Mouse (Mus musculus) megakaryocyte, embryonic 14.5 days (primary cell): ENCODE measurements around the gene Arhgef19. TPM values are rescaled to one million over a fixed set of nuclear protein-coding genes. Genes with fewer than 3 reads are reported as not detected.
A peak's percentile ranks its signal among the peaks of the same experiment; 100 is the strongest.

Experiments
- H3K27me3 ChIP-seq: replicated peaks from 2 replicates; pipeline ENCODE3; 2012; ENCODE audit warnings: inconsistent platforms
- H3K36me3 ChIP-seq: replicated peaks from 2 replicates; pipeline ENCODE3; 2012; ENCODE audit warnings: low read length, inconsistent platforms, mixed read lengths
- H3K4me1 ChIP-seq: 2 replicates; pipeline ENCODE4 v1.6.1; 2012; ENCODE audit warnings: inconsistent platforms
- H3K4me3 ChIP-seq: replicated peaks from 2 replicates; pipeline ENCODE3; 2012; ENCODE audit warnings: moderate library complexity, mild to moderate bottlenecking, inconsistent platforms
- H3K9me3 ChIP-seq: 2 replicates; pipeline ENCODE4 v1.6.1; 2012; ENCODE audit warnings: inconsistent platforms
- FLI1 ChIP-seq: IDR thresholded peaks from 2 replicates; pipeline ENCODE4 v1.6.1; 2012; ENCODE audit warnings: low read length, inconsistent platforms, mixed read lengths
- GATA1 ChIP-seq: IDR thresholded peaks from 3 replicates; pipeline ENCODE4 v1.6.1; 2012; ENCODE audit warnings: mixed read lengths, low read length, inconsistent platforms, borderline replicate concordance
- polyA plus RNA-seq: library from polyadenylated mRNA; stranded (reverse); fragments of >175 nt; gene quantifications from 2 replicates; pipeline ENCODE4 v1.2.3, GENCODE M21; 2012; ENCODE audit warnings: low replicate concordance; ENCODE audit not compliant: insufficient read depth

The Arhgef19 gene
- polyA plus RNA-seq: 0.64 TPM in 1 of 2 replicates, not detected in the other

DNA sequence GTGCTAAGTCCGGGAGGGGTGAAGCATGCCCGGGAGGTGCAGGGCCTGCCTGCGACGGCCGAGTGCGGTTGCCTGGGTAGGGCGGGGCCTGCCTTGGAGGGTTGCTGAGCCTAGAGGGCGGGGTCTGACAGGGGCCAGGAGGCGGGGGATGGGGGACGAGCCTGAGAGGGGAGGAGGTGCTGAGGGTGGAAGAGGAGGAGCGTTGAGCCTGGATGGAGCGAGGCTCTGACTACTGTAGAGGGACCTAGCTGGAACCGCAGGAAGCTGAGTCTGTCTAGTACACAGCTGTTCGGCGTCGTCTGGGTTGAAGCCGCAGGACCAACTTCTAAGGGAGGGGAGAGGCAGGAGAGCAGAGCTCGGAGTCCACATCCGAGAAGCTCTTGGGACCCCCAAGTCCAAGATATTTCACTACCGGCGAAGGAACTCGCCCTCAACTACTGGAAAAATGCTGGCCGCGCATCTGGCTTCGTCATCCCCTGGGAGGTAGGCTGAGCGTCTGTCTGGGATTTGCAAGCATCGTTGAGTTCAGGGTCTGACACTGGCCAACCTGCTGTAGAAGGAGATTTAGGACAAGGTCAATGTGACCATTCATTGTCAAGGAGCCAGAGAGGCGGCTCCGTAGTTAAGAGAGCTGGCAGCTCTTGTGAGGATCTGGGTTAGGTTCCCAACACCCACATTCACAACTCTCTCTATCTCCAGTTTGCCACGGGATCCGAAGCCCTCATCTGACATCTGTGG, at the start of gene Arhgef19:
TSS of gene Arhgef19 (plus strand) at position 112 of the 738 bp plus-strand sequence.
- Histone ChIP-seq H3K4me3 (peak within 1 kb of the TSS; percentile 90), H3K27me3 (peaks cover 89% of the 10 kb centered on the region), H3K4me1 (peaks cover 23% of the 10 kb centered on the region), H3K9me3 (no peaks in the 10 kb centered on the region), H3K36me3 (no peaks in the 10 kb centered on the region)
- TF ChIP-seq GATA1 (no peak), FLI1 (no peak)

DNA sequence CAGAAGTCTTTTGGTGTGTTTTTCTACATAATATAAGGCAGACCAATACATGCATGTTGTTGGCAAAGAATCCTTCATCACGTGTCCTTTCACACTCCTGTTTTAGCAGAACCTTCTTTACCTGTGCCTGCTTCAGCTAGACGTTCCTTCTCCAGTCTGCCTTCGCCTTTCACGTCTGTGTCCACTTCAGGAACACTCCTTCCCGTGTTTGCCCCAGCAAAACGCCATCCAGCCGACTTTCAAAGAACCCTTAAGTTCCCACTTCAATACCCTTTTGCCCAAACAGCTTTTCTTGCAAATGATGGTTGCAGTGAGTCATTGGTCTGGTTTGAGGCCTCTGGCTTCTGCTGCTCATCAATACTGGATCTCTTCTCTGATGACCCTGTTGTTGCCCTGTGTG, 48.0 kb upstream of the Arhgef19 start:
- no peaks in the 10 kb centered on the region for H3K27me3 ChIP-seq
- H3K36me3 ChIP-seq: peaks cover 84% of the 10 kb centered on the region
- H3K4me1 ChIP-seq: peaks cover 16% of the 10 kb centered on the region
- TF ChIP-seq GATA1: no peak
- TF ChIP-seq FLI1: no peak
- no peak overlapping the region for H3K4me3 ChIP-seq
- no peaks in the 10 kb centered on the region for H3K9me3 ChIP-seq

DNA sequence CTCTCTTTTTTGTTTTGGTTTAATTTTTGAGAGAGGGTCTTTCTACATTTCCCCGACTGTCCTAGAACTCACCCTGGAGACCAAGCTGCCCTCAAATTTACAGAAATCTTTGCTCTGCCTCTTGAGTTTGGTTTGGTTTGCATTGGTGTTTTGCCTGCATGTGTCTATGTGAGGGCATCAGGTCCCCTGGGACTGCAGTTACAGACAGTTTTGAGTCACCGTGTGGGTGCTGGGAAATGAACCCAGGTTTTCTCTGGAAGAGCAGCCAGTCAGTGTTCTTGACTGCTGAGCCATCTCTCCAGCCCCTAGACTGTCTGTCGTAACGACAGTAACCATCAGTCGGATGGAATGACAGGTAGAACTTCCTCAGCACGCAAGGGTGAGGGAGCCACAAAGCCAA, 44.7 kb upstream of the Arhgef19 start:
- H3K4me3 ChIP-seq: no peak overlapping the region
- TF ChIP-seq FLI1: no peak
- TF ChIP-seq GATA1: no peak
- H3K9me3 ChIP-seq: no peaks in the 10 kb centered on the region
- peaks cover 4% of the 10 kb centered on the region for H3K4me1 ChIP-seq
- H3K36me3 ChIP-seq: peaks cover 95% of the 10 kb centered on the region
- no peaks in the 10 kb centered on the region for H3K27me3 ChIP-seq

DNA sequence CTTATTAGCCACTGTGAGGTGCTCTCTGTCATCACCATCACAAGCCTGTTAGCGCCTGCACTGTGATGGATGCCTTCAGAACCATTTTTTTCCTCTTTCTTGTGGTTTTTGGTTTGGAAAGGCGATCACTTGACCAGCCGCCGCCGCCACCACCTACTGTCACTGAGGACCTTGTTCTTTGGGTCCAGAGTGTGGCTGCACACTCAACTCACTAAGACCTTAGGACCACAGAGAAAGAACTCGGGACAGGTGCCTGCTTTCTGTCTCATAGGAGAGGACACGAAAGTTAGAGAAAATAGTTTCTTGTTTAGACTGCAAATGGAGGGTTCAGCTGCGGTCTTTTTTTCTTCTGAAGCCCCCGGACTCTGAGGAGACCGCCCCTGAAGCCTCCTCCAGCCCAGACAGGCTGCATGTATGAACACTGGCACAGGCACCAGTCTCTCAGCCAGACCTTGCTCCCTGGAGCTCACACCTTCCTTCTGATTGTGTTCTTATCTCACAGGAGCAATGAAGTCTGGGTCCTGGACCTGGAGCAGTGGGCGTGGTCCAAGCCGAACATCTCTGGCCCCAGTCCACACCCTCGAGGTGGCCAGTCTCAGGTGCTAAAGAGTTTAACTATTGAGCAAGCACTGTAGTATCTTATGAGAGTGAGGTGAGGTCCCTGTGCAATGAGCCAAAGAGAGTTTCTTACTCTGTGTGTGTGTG, 42.2 kb upstream of the Arhgef19 start:
- H3K4me3 ChIP-seq: no peak overlapping the region
- peaks cover 30% of the 10 kb centered on the region for H3K4me1 ChIP-seq
- H3K27me3 ChIP-seq: no peaks in the 10 kb centered on the region
- no peaks in the 10 kb centered on the region for H3K9me3 ChIP-seq
- TF ChIP-seq GATA1 (no peak), FLI1 (no peak)
- H3K36me3 ChIP-seq: peaks cover 96% of the 10 kb centered on the region

DNA sequence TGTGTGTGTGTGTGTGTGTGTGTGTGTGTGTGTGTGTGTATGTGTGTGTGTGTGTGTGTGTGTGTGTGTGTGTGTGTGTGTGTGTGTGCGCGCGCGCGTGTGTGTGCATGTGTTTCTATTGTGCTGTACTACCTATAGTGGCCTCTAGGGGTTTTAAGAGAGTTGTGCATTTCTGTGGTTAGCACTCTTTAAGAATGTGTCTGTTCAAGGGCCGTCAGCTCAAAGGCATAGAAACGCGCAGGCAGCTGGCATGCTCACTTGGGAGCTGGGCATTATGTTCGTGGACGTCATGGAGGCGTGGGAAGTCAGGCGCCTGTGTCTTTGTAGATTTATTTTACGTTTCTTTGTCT, 41.6 kb upstream of the Arhgef19 start:
- TF ChIP-seq GATA1 (no peak), FLI1 (no peak)
- Histone ChIP-seq H3K4me1 (peaks cover 35% of the 10 kb centered on the region), H3K4me3 (no peak overlapping the region), H3K36me3 (peaks cover 95% of the 10 kb centered on the region), H3K27me3 (no peaks in the 10 kb centered on the region), H3K9me3 (no peaks in the 10 kb centered on the region)

DNA sequence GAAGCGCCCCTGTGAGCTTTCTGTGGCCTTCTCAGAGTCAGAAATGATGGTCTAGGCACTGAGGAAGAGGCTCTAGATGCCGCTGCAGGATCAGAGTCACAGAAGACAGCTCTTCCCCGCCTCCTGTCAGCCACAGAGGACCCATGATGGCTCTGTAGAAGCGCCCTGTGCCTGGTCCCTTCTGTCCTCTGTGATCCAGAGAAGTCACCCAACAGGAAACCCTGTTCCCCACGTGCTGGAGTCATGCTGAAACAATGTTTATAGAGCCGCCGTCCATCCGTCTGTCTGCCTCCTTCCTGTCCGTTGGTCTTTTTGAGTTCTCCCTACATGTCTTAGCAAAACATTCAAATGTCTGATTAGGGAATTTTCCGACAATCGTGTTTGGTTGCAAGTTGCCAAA, 38.4 kb upstream of the Arhgef19 start:
- Histone ChIP-seq H3K4me3 (no peak overlapping the region), H3K9me3 (no peaks in the 10 kb centered on the region), H3K27me3 (no peaks in the 10 kb centered on the region), H3K4me1 (peaks cover 58% of the 10 kb centered on the region), H3K36me3 (peaks cover 84% of the 10 kb centered on the region)
- no peak for TF ChIP-seq GATA1
- no peak for TF ChIP-seq FLI1

DNA sequence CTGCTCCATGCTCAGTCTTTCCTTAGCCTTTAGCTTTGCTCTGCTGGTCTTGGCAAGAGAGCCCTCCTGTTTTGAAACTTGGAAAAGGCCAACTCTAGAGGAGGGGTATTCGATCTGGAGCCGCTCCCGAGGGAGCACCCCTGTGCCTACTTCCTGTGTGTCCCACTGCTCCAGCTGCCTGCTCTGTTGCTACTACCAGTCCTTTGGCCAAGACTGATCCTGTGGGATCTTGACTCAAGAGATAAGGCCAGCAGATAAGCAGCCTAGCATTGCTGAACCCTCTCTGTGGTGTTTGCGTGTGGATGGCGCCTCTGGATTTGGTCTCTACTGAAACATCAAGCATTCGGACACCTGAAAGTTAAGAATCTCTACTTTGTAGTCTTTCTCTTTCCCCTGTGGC, 37.1 kb upstream of the Arhgef19 start:
- H3K27me3 ChIP-seq: no peaks in the 10 kb centered on the region
- no peak overlapping the region for H3K4me3 ChIP-seq
- no peaks in the 10 kb centered on the region for H3K9me3 ChIP-seq
- H3K4me1 ChIP-seq: peaks cover 58% of the 10 kb centered on the region
- TF ChIP-seq FLI1 (no peak), GATA1 (peak; percentile 38; the same call in 1 of the 3 replicates)
- peaks cover 73% of the 10 kb centered on the region for H3K36me3 ChIP-seq

DNA sequence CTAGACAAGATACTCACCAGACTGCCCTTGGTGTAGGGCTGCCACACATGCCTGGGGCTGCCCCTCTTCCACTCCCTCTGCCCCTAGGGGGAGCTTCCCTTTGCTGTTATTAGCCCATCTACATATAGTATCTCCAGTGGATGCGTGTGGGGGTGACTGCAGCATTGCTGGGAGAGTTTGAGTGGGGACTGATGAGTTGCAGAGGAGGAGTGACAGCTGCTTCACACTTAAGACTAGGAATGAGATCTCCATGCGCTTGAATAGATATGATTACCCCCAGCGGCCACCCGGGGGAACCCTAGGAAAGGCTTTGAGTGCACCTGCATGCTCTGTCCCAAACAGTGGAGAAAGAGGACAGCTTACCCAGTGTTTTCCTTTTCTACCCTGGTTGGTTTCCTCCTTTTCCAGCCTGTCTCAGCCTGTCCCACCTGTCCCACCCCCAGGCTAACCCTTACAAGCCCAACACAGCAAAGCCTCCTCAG, 34.7 kb upstream of the Arhgef19 start:
- Histone ChIP-seq H3K27me3 (no peaks in the 10 kb centered on the region), H3K36me3 (peaks cover 50% of the 10 kb centered on the region), H3K4me1 (peaks cover 54% of the 10 kb centered on the region), H3K4me3 (no peak overlapping the region), H3K9me3 (no peaks in the 10 kb centered on the region)
- TF ChIP-seq GATA1 (no peak), FLI1 (no peak)

DNA sequence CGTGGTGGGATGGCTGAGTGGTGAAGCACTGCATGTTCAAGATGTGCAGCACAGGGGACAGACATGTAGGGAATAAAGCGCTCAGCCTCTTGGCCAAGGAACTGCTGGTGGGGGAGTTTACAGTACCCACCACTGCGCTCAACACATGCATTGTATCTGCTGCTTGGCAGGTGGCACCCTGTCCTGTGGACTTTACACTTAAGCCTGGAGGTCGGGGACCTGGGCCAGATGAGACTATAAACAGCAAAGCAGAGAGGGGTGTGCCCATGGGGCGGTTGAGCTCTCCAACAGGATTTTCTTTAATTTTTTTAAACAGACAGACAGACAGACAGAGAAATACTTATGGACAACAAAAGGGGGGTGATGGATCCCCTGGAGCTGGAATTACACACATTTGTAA, 32.2 kb upstream of the Arhgef19 start:
- H3K9me3 ChIP-seq: no peaks in the 10 kb centered on the region
- TF ChIP-seq FLI1 (no peak), GATA1 (no peak)
- no peaks in the 10 kb centered on the region for H3K27me3 ChIP-seq
- H3K4me3 ChIP-seq: no peak overlapping the region
- H3K4me1 ChIP-seq: peaks cover 29% of the 10 kb centered on the region
- H3K36me3 ChIP-seq: peaks cover 25% of the 10 kb centered on the region
